Mouse (Mus musculus) CD4-positive, CD25-positive, alpha-beta regulatory T cell, adult 2 months (primary cell): ENCODE data around the gene Slc25a21.

ENCODE experiments used
- DNase-seq: peaks from one replicate; pipeline ENCODE4 v3.0.0-alpha.2; 2012; ENCODE audit warnings: low read depth, low spot score

The Slc25a21 gene

GRCm38 (mm10) chr12:57184401-57185147 is 12.7 kb downstream of the Slc25a21 start:
- no peak for DNase-seq

GRCm38 (mm10) chr12:57179465-57180188 is 17.6 kb downstream of the Slc25a21 start:
- no peak for DNase-seq

GRCm38 (mm10) chr12:57178818-57179217 is 18.5 kb downstream of the Slc25a21 start:
- no peak for DNase-seq

GRCm38 (mm10) chr12:57163294-57163693 is 34.0 kb downstream of the Slc25a21 start:
- no peak for DNase-seq

- DNase-seq = no peak
Measured at GRCm38 (mm10) chr12:57162840-57163239, 34.4 kb downstream of the Slc25a21 start.

- DNase-seq = no peak
Measured at GRCm38 (mm10) chr12:57159904-57160303, 37.4 kb downstream of the Slc25a21 start.

GRCm38 (mm10) chr12:57158266-57158665 is 39.0 kb downstream of the Slc25a21 start:
- DNase-seq = no peak

- DNase-seq = no peak
Measured at GRCm38 (mm10) chr12:57138937-57139336, 58.3 kb downstream of the Slc25a21 start.

- no peak for DNase-seq
Measured at GRCm38 (mm10) chr12:57137809-57138208, 59.5 kb downstream of the Slc25a21 start.

- DNase-seq = no peak
Measured at GRCm38 (mm10) chr12:57118602-57119001, 78.7 kb downstream of the Slc25a21 start.

GRCm38 (mm10) chr12:57115516-57115915 is 81.8 kb downstream of the Slc25a21 start:
- DNase-seq = no peak

GRCm38 (mm10) chr12:57109363-57109762 is 87.9 kb downstream of the Slc25a21 start:
- no peak for DNase-seq

GRCm38 (mm10) chr12:57102322-57102721 is 95.0 kb downstream of the Slc25a21 start:
- no peak for DNase-seq

GRCm38 (mm10) chr12:57100549-57100948 is 96.7 kb downstream of the Slc25a21 start:
- no peak for DNase-seq

GRCm38 (mm10) chr12:57099066-57099465 is 98.2 kb downstream of the Slc25a21 start:
- DNase-seq = no peak

GRCm38 (mm10) chr12:57098371-57098770 is 98.9 kb downstream of the Slc25a21 start:
- DNase-seq = no peak

- DNase-seq = no peak
Measured at GRCm38 (mm10) chr12:57093107-57093506, 104.2 kb downstream of the Slc25a21 start.

GRCm38 (mm10) chr12:57084519-57084918 is 112.8 kb downstream of the Slc25a21 start:
- DNase-seq = no peak

GRCm38 (mm10) chr12:57083533-57083932 is 113.7 kb downstream of the Slc25a21 start:
- DNase-seq = no peak

GRCm38 (mm10) chr12:57076606-57077005 is 120.7 kb downstream of the Slc25a21 start:
- no peak for DNase-seq

GRCm38 (mm10) chr12:57072616-57073015 is 124.7 kb downstream of the Slc25a21 start:
- DNase-seq = no peak

- no peak for DNase-seq
Measured at GRCm38 (mm10) chr12:57068607-57069006, 128.7 kb downstream of the Slc25a21 start.

GRCm38 (mm10) chr12:57019737-57020136 is 177.5 kb downstream of the Slc25a21 start:
- no peak for DNase-seq
